Mouse (Mus musculus): ENCODE measurements at regions not wholly inside any gene's neighbourhood (a gene's known extent, or its start where the extent isn't known, plus 50 kb on each side); places are given as distances from the start of the nearest gene placed in this dataset.

GRCm38 (mm10) chr2:52804106-52804825 is 53.4 kb upstream of the Fmnl2 start:
- ATAC-seq (peak; percentile 58), DNase-seq (peak; percentile 36)
- Histone ChIP-seq H3K4me2 (ENCODE audit: low read depth, low read length) (no peak overlapping the region), H3K27ac (ENCODE audit: low read depth) (no peak overlapping the region), H3K4me1 (ENCODE audit: insufficient read depth) (no peaks in the 10 kb centered on the region), H3K27me3 (ENCODE audit: insufficient read depth, low read length) (no peaks in the 10 kb centered on the region), H3K4me3 (ENCODE audit: low read depth, low read length) (no peak overlapping the region), H3K9me3 (ENCODE audit: low read length) (no peaks in the 10 kb centered on the region), H3K36me3 (replicated peaks; ENCODE audit: insufficient read depth, low read length) (no peaks in the 10 kb centered on the region), H3K9ac (replicated peaks) (no peak overlapping the region)
- 80% methylated on average over 17 of the region's 17 CpGs for WGBS (ENCODE audit: insufficient replicate concordance)
- TF ChIP-seq EP300 (IDR thresholded peaks at IDR 0.05; ENCODE audit: low read depth), result no peak; the same call in 1 of the 2 replicates
- TF ChIP-seq CTCF (IDR thresholded peaks at IDR 0.05; ENCODE audit: low read depth), result no peak

GRCm38 (mm10) chr2:52804826-52805149 is 52.9 kb upstream of the Fmnl2 start:
- Histone ChIP-seq H3K4me3 (ENCODE audit: low read depth, low read length) (no peak overlapping the region), H3K4me1 (ENCODE audit: insufficient read depth) (no peaks in the 10 kb centered on the region), H3K27me3 (ENCODE audit: insufficient read depth, low read length) (no peaks in the 10 kb centered on the region), H3K4me2 (ENCODE audit: low read depth, low read length) (no peak overlapping the region), H3K9ac (replicated peaks) (no peak overlapping the region), H3K9me3 (ENCODE audit: low read length) (no peaks in the 10 kb centered on the region), H3K27ac (ENCODE audit: low read depth) (no peak overlapping the region), H3K36me3 (replicated peaks; ENCODE audit: insufficient read depth, low read length) (no peaks in the 10 kb centered on the region)
- TF ChIP-seq EP300 (IDR thresholded peaks at IDR 0.05; ENCODE audit: low read depth) (no peak), CTCF (IDR thresholded peaks at IDR 0.05; ENCODE audit: low read depth) (no peak)
- DNase-seq (no peak), ATAC-seq (no peak)
- 69% methylated on average over 1 of the region's 1 CpGs for WGBS (ENCODE audit: insufficient replicate concordance)

GRCm38 (mm10) chr2:52807826-52808225 is 49.8 kb upstream of the Fmnl2 start:
- Histone ChIP-seq H3K27ac (ENCODE audit: low read depth) (no peak overlapping the region), H3K36me3 (replicated peaks; ENCODE audit: insufficient read depth, low read length) (no peaks in the 10 kb centered on the region), H3K9ac (replicated peaks) (no peak overlapping the region), H3K4me1 (ENCODE audit: insufficient read depth) (no peaks in the 10 kb centered on the region), H3K9me3 (ENCODE audit: low read length) (no peaks in the 10 kb centered on the region), H3K27me3 (ENCODE audit: insufficient read depth, low read length) (no peaks in the 10 kb centered on the region), H3K4me2 (ENCODE audit: low read depth, low read length) (no peak overlapping the region), H3K4me3 (ENCODE audit: low read depth, low read length) (no peak overlapping the region)
- DNase-seq, result no peak
- 46% methylated on average over 2 of the region's 2 CpGs for WGBS (ENCODE audit: insufficient replicate concordance)
- no peak for ATAC-seq
- TF ChIP-seq EP300 (IDR thresholded peaks at IDR 0.05; ENCODE audit: low read depth) (no peak), CTCF (IDR thresholded peaks at IDR 0.05; ENCODE audit: low read depth) (no peak)

All from liver, postnatal 0 days (tissue).